Mouse (Mus musculus) cerebellum, adult 2 months (tissue): ENCODE results near the gene Fbh1.

Experiments used
- CTCF ChIP-seq: fragments of 200-500 bp; IDR thresholded peaks from 2 replicates; pipeline ENCODE4 v1.5.1; 2011; ENCODE audit warnings: low read depth, mild to moderate bottlenecking, control low read depth, low read length, moderate library complexity, borderline replicate concordance; ENCODE audit not compliant: insufficient read depth
- POLR2A ChIP-seq: fragments of 200-500 bp; IDR thresholded peaks from 2 replicates; pipeline ENCODE4 v1.6.1; 2011; ENCODE audit warnings: low read length, control low read depth, borderline replicate concordance; ENCODE audit not compliant: insufficient read depth

- no peak for TF ChIP-seq CTCF
- no peak for TF ChIP-seq POLR2A
These were observed 48.3 kb downstream of the Fbh1 start for GRCm38 (mm10) chr2:11729091-11729490.
